Mouse (Mus musculus): ENCODE data around the gene Scin.
"Not testable (repeated sequence)": the region's sequence is repeated elsewhere in the genome, so short reads cannot be mapped to it uniquely, and the experiment has no call there.

The Scin gene

GRCm38 (mm10) chr12:40133573-40134271 is at the start of gene Scin:
TSS of gene Scin (minus strand) at chr12:40134228.
- DNase-seq = peak; percentile 62 to 74

GRCm38 (mm10) chr12:40177089-40177488 is 43.1 kb upstream of the Scin start:
- peak; percentile 26 to 68 for DNase-seq

- no peak for DNase-seq
These were observed 42.1 kb upstream of the Scin start for GRCm38 (mm10) chr12:40176158-40176557.

- not testable (repeated sequence) for DNase-seq
These were observed 41.1 kb upstream of the Scin start for GRCm38 (mm10) chr12:40175171-40175570.

- no peak for DNase-seq
These were observed 37.6 kb upstream of the Scin start for GRCm38 (mm10) chr12:40171637-40172036.

GRCm38 (mm10) chr12:40169675-40170074 is 35.6 kb upstream of the Scin start:
- no peak for DNase-seq

- DNase-seq = peak in 1 of 2 experiments; percentile 34
These were observed 30.6 kb upstream of the Scin start for GRCm38 (mm10) chr12:40164621-40165020.

GRCm38 (mm10) chr12:40160777-40161176 is 26.7 kb upstream of the Scin start:
- no peak for DNase-seq

- no peak for DNase-seq
These were observed 20.2 kb upstream of the Scin start for GRCm38 (mm10) chr12:40154188-40154587.

- DNase-seq = no peak
These were observed 18.5 kb upstream of the Scin start for GRCm38 (mm10) chr12:40152353-40153069.

- peak in 1 of 2 experiments; percentile 11 for DNase-seq
These were observed 13.3 kb upstream of the Scin start for GRCm38 (mm10) chr12:40147319-40147718.

- no peak for DNase-seq
These were observed 12.5 kb upstream of the Scin start for GRCm38 (mm10) chr12:40146510-40146909.

GRCm38 (mm10) chr12:40140706-40141105 is 6.7 kb upstream of the Scin start:
- DNase-seq = no peak

- peak; percentile 5 to 11 for DNase-seq
These were observed 5.6 kb upstream of the Scin start for GRCm38 (mm10) chr12:40139484-40140245.

GRCm38 (mm10) chr12:40134529-40134928 is 501 bp upstream of the Scin start:
- DNase-seq = no peak

GRCm38 (mm10) chr12:40133194-40133572 is 845 bp downstream of the Scin start:
- DNase-seq = no peak

GRCm38 (mm10) chr12:40118872-40119271 is 15.2 kb downstream of the Scin start:
- no peak for DNase-seq

GRCm38 (mm10) chr12:40117045-40117444 is 17.0 kb downstream of the Scin start:
- peak; percentile 33 to 38 for DNase-seq

- no peak for DNase-seq
These were observed 17.8 kb downstream of the Scin start for GRCm38 (mm10) chr12:40116214-40116613.

- DNase-seq = no peak
These were observed 19.1 kb downstream of the Scin start for GRCm38 (mm10) chr12:40114883-40115282.

- DNase-seq = no peak
These were observed 20.0 kb downstream of the Scin start for GRCm38 (mm10) chr12:40114020-40114419.

- DNase-seq = no peak
These were observed 20.4 kb downstream of the Scin start for GRCm38 (mm10) chr12:40113605-40114004.

GRCm38 (mm10) chr12:40109227-40109626 is 24.8 kb downstream of the Scin start:
- peak in 1 of 2 experiments; percentile 19 for DNase-seq
